Mouse (Mus musculus) gastrocnemius, adult 8-10 months (tissue): ENCODE data around the gene Ankrd49. TPM values are rescaled to one million over a fixed set of nuclear protein-coding genes. Genes with fewer than 3 reads are reported as not detected.

Source experiments
- DNase-seq, 2 experiments: peaks; one replicate each; pipeline ENCODE4 v3.0.0; 2022; ENCODE audit warnings: low spot score in 2 of 2
- total RNA-seq, 4 experiments: library from RNA; stranded (reverse); gene quantifications; 2 replicates each; pipeline ENCODE4 v1.2.4; 2022

The Ankrd49 gene
- total RNA-seq, 4 experiments from 2014 or later = 6.0 to 7.7 (median 7.5) TPM

- DNase-seq = no peak
Measured at GRCm38 (mm10) chr9:14750901-14751502, 33.7 kb downstream of the Ankrd49 start.

- no peak for DNase-seq
Measured at GRCm38 (mm10) chr9:14740151-14740924, 44.3 kb downstream of the Ankrd49 start, which contains the start of gene Piwil4. TSS of gene Piwil4 (minus strand) at chr9:14740733.

- DNase-seq = no peak
Measured at GRCm38 (mm10) chr9:14739498-14740150, 45.0 kb downstream of the Ankrd49 start.

- DNase-seq = no peak
Measured at GRCm38 (mm10) chr9:14730941-14731541, 53.6 kb downstream of the Ankrd49 start.

Other genes with a start within 250 kb of the Ankrd49 start
- 100 to 1,000 TPM; 324 to 412 (median 352) TPM for gene Amotl1, start 139.8 kb downstream of the Ankrd49 start, total RNA-seq
- not detected for gene Piwil4, start 44.1 kb downstream of the Ankrd49 start, total RNA-seq
- under 1 TPM; 0.11 to 0.29 (median 0.18) TPM for gene Fut4, start 32.5 kb downstream of the Ankrd49 start, total RNA-seq
- gene 1700012B09Rik, start 13.8 kb downstream of the Ankrd49 start, total RNA-seq = not detected
- 10 to 100 TPM; 10.8 to 13.5 (median 11.0) TPM for gene Mre11a, start 202 bp downstream of the Ankrd49 start, total RNA-seq
- gene Gpr83, start 75.4 kb upstream of the Ankrd49 start, total RNA-seq = not detected
- not detected for gene Izumo1r, start 119.1 kb upstream of the Ankrd49 start, total RNA-seq